Mouse (Mus musculus): ENCODE data around the gene Cbr1. TPM values are rescaled to one million over a fixed set of nuclear protein-coding genes. Genes with fewer than 3 reads are reported as not detected.
A peak's percentile ranks its signal among the peaks of the same experiment; 100 is the strongest.

The Cbr1 gene
- total and polyA plus RNA-seq, 3 experiments = 1.1 to 8.9 (median 1.7) TPM

DNA sequence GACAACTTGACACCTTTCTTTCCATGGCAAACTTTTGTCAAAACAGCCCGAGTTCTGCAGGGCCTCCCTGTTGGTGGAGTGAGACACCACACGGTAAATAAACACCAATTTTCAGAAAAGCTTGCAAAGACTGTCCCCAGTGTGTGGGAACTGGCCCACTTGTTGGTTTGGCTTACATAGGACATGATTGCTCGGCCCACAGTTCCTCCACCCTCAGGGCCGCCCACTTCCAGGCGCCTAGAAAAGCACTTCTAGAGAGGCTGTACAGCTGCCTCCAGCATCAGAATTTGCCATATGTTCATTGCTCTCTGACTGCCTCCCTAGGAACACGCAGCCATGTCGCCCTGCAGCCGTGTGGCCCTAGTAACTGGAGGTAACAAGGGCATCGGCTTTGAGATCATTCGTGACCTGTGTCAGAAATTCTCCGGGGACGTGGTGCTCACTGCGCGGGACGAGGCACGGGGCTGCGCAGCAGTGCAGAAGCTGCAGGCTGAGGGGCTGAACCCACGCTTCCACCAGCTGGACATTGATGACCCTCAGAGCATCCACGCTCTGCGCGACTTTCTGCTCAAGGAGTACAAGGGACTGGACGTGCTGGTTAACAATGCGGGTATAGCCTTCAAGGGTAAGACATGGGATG lies 22.2 kb downstream of the Cbr1 start, which contains the start of gene Gm5678:
Gene Gm5678, plus strand, starts transcription at position 337 of the 640 bp plus-strand sequence.
- DNase-seq (ENCODE audit: extremely low read depth) = no peak
- H3K4me1 ChIP-seq (ENCODE audit: control insufficient read depth in 1 of 2, insufficient read depth in 2 of 2) = peaks cover 0 to 6% of the 10 kb centered on the region in 2 experiments; a peak in 1 of 4 replicates
- H3K27ac ChIP-seq (ENCODE audit: insufficient read depth, low read depth) = no peak within 1 kb of the TSS
- no peak within 1 kb of the TSS for H3K4me3 ChIP-seq (replicated peaks in 1 of 3; ENCODE audit: low read depth in 2 of 3, low read length in 2 of 3, poor library complexity in 1 of 3)
- dilution Hi-C loops (cut with MboI; ENCODE audit: extremely low pct_ligation_motif_present, extremely low pct_unique_long_range_greater_than_20kb, low sequenced_read_pairs) (no loop called here), in situ Hi-C loops (cut with MboI; ENCODE audit: low pct_ligation_motif_present, low pct_unique_long_range_greater_than_20kb, low sequenced_read_pairs) (no loop called here)
- H3K4me2 ChIP-seq (ENCODE audit: insufficient read depth, low read depth, poor library complexity, severe bottlenecking) = no peak within 1 kb of the TSS
- no peaks in the 10 kb centered on the region for H3K36me3 ChIP-seq (replicated peaks in 1 of 2; ENCODE audit: control insufficient read depth in 1 of 2, insufficient read depth in 1 of 2, low read length in 1 of 2)
- TF ChIP-seq EP300 (IDR thresholded peaks at IDR 0.05; ENCODE audit: low read length) = no peak
- TF ChIP-seq KAT2A (IDR thresholded peaks at IDR 0.05; ENCODE audit: insufficient replicate concordance, low read length) = no peak
- no peak for TF ChIP-seq MEF2A (IDR thresholded peaks at IDR 0.05; ENCODE audit: borderline replicate concordance, low read depth, low read length)
- TF ChIP-seq IRF4 (IDR thresholded peaks at IDR 0.05; ENCODE audit: low read depth, low read length) = no peak
- no peak for TF ChIP-seq JUND (conservative IDR thresholded peaks at IDR 0.05; ENCODE audit: low read depth, low read length)
- no peaks in the 10 kb centered on the region for H3K27me3 ChIP-seq (replicated peaks)
- no peaks in the 10 kb centered on the region for H3K79me2 ChIP-seq (replicated peaks; ENCODE audit: control insufficient read depth, extremely low read depth, insufficient read depth, poor library complexity, severe bottlenecking)
- H3K9me3 ChIP-seq (replicated peaks; ENCODE audit: low read length) = no peaks in the 10 kb centered on the region
- H3K9ac ChIP-seq (ENCODE audit: insufficient read depth, low read depth) = no peak within 1 kb of the TSS

- dilution Hi-C loops (cut with MboI; ENCODE audit: extremely low pct_ligation_motif_present, extremely low pct_unique_long_range_greater_than_20kb, low sequenced_read_pairs) = no loop called here
- H3K36me3 ChIP-seq (replicated peaks in 1 of 2; ENCODE audit: control insufficient read depth in 1 of 2, insufficient read depth in 1 of 2, low read length in 1 of 2) = no peaks in the 10 kb centered on the region
- H3K9me3 ChIP-seq (replicated peaks; ENCODE audit: low read length) = no peaks in the 10 kb centered on the region
- H3K79me2 ChIP-seq (replicated peaks; ENCODE audit: control insufficient read depth, extremely low read depth, insufficient read depth, poor library complexity, severe bottlenecking) = no peaks in the 10 kb centered on the region
- TF ChIP-seq MAFK (IDR thresholded peaks at IDR 0.05; ENCODE audit: insufficient replicate concordance, low read length) (0 out of 2 replicates have a peak, but pooled peaks have one; percentile 20), TCF12 (IDR thresholded peaks at IDR 0.05; ENCODE audit: low read depth, low read length) (no peak)
- in situ Hi-C loops (cut with MboI; ENCODE audit: low pct_ligation_motif_present, low pct_unique_long_range_greater_than_20kb, low sequenced_read_pairs) = no loop called here
- no peak overlapping the region for H3K27ac ChIP-seq (ENCODE audit: insufficient read depth, low read depth)
- DNase-seq (ENCODE audit: extremely low read depth) = no peak
- H3K4me1 ChIP-seq (ENCODE audit: control insufficient read depth in 1 of 2, insufficient read depth in 2 of 2) = peaks cover 0 to 2% of the 10 kb centered on the region in 2 experiments; a peak in 1 of 4 replicates
- H3K27me3 ChIP-seq (replicated peaks) = no peaks in the 10 kb centered on the region
- H3K9ac ChIP-seq (ENCODE audit: insufficient read depth, low read depth) = no peak overlapping the region
- H3K4me2 ChIP-seq (ENCODE audit: insufficient read depth, low read depth, poor library complexity, severe bottlenecking) = no peak overlapping the region
- no peak overlapping the region for H3K4me3 ChIP-seq (replicated peaks in 1 of 3; ENCODE audit: low read depth in 2 of 3, low read length in 2 of 3, poor library complexity in 1 of 3)
Observed at GRCm38 (mm10) chr16:93644006-93644405, 38.4 kb downstream of the Cbr1 start.

DNA sequence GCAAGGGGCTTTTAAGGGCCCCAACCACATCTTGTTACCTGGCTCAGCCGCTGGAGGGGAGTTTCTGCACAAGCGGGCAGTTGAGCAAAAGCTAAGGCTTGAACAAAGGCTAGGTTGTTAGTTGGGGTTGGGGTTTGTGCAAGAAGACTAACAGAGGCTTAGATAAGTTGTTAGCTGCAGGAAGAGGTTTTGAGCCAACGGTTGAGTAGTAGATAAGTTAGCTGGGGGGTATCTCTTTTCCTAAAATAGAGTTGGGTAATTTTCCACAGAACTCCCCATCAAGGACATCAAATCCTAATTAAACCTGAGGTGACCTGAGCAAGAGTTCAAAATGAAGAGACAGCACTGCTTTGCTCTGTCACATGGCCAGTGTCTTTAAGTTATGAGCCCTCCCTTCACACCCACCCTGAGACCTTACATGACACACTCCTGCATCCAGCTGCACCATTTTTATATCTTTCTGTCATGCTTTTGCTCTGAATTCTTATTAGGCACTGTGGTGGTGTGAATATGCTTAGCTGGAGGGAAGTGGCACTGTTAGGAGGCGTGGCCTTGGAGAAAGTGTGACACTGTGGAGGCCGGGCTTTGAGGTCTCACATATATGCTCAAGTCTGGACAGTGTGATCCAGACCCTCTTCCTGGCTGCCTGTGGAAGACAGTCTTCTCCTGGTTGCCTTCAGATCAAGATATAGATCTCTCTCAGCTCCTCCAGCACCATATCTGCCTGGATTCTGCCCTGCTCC lies 43.0 kb downstream of the Cbr1 start:
- Histone ChIP-seq H3K9me3 (replicated peaks; ENCODE audit: low read length) (no peaks in the 10 kb centered on the region), H3K4me3 (replicated peaks in 1 of 3; ENCODE audit: low read depth in 2 of 3, low read length in 2 of 3, poor library complexity in 1 of 3) (no peak overlapping the region), H3K4me1 (ENCODE audit: control insufficient read depth in 1 of 2, insufficient read depth in 2 of 2) (no peaks in the 10 kb centered on the region), H3K27ac (ENCODE audit: insufficient read depth, low read depth) (no peak overlapping the region), H3K36me3 (replicated peaks in 1 of 2; ENCODE audit: control insufficient read depth in 1 of 2, insufficient read depth in 1 of 2, low read length in 1 of 2) (no peaks in the 10 kb centered on the region), H3K79me2 (replicated peaks; ENCODE audit: control insufficient read depth, extremely low read depth, insufficient read depth, poor library complexity, severe bottlenecking) (no peaks in the 10 kb centered on the region), H3K9ac (ENCODE audit: insufficient read depth, low read depth) (no peak overlapping the region), H3K27me3 (replicated peaks) (peaks cover 6% of the 10 kb centered on the region), H3K4me2 (ENCODE audit: insufficient read depth, low read depth, poor library complexity, severe bottlenecking) (no peak overlapping the region)
- in situ Hi-C loops (cut with MboI; ENCODE audit: low pct_ligation_motif_present, low pct_unique_long_range_greater_than_20kb, low sequenced_read_pairs) (no loop called here), dilution Hi-C loops (cut with MboI; ENCODE audit: extremely low pct_ligation_motif_present, extremely low pct_unique_long_range_greater_than_20kb, low sequenced_read_pairs) (no loop called here)
- TF ChIP-seq JUN (IDR thresholded peaks at IDR 0.05; ENCODE audit: insufficient read depth, low read depth, low read length) = no peak
- no peak for TF ChIP-seq MXI1 (IDR thresholded peaks at IDR 0.05; ENCODE audit: low read depth, low read length)
- TF ChIP-seq CTCF (conservative IDR thresholded peaks at IDR 0.05 in 1 of 2, IDR thresholded peaks at IDR 0.05 in 1 of 2; ENCODE audit: low read depth in 2 of 2, low read length in 2 of 2) = no peak
- TF ChIP-seq RAD21 (IDR thresholded peaks at IDR 0.05; ENCODE audit: low read depth, low read length) = no peak
- TF ChIP-seq MAFK (IDR thresholded peaks at IDR 0.05; ENCODE audit: insufficient replicate concordance, low read length) = no peak
- TF ChIP-seq IRF4 (IDR thresholded peaks at IDR 0.05; ENCODE audit: low read depth, low read length) = no peak
- TF ChIP-seq MEF2A (IDR thresholded peaks at IDR 0.05; ENCODE audit: borderline replicate concordance, low read depth, low read length) = no peak
- DNase-seq (ENCODE audit: extremely low read depth) = no peak

Other genes with a start within 250 kb of the Cbr1 start
- 20.2 and 21.8 TPM in 2 replicates for gene Setd4, start 1.8 kb upstream of the Cbr1 start, total RNA-seq (2012; rRNA removed)
- gene Setd4, start 1.8 kb upstream of the Cbr1 start, total RNA-seq (2014; rRNA removed) = 23.0 and 29.7 TPM in 2 replicates
- gene Setd4, start 1.8 kb upstream of the Cbr1 start, polyA plus RNA-seq (2012; ENCODE audit: insufficient read length, low read depth) = 24.6 and 32.6 TPM in 2 replicates
- gene Gm5678, start 22.2 kb downstream of the Cbr1 start, total RNA-seq (2012; rRNA removed) = not detected in 2 replicates
- not detected in 2 replicates for gene Gm5678, start 22.2 kb downstream of the Cbr1 start, total RNA-seq (2014; rRNA removed)
- not detected in 2 replicates for gene Gm5678, start 22.2 kb downstream of the Cbr1 start, polyA plus RNA-seq (2012; ENCODE audit: insufficient read length, low read depth)
- 10.8 and 11.1 TPM in 2 replicates for gene Cbr3, start 77.4 kb downstream of the Cbr1 start, total RNA-seq (2012; rRNA removed)
- gene Cbr3, start 77.4 kb downstream of the Cbr1 start, total RNA-seq (2014; rRNA removed) = 7.8 and 8.0 TPM in 2 replicates
- 9.8 and 11.7 TPM in 2 replicates for gene Cbr3, start 77.4 kb downstream of the Cbr1 start, polyA plus RNA-seq (2012; ENCODE audit: insufficient read length, low read depth)
- gene Dop1b, start 106.1 kb downstream of the Cbr1 start, total RNA-seq (2012; rRNA removed) = 2.4 and 4.5 TPM in 2 replicates
- gene Dop1b, start 106.1 kb downstream of the Cbr1 start, total RNA-seq (2014; rRNA removed) = 0.90 and 1.5 TPM in 2 replicates
- 1.7 and 3.1 TPM in 2 replicates for gene Dop1b, start 106.1 kb downstream of the Cbr1 start, polyA plus RNA-seq (2012; ENCODE audit: insufficient read length, low read depth)
- gene Morc3, start 226.3 kb downstream of the Cbr1 start, total RNA-seq (2012; rRNA removed) = 25.4 and 25.5 TPM in 2 replicates
- 45.6 and 53.2 TPM in 2 replicates for gene Morc3, start 226.3 kb downstream of the Cbr1 start, total RNA-seq (2014; rRNA removed)
- 17.3 and 17.8 TPM in 2 replicates for gene Morc3, start 226.3 kb downstream of the Cbr1 start, polyA plus RNA-seq (2012; ENCODE audit: insufficient read length, low read depth)